Mouse (Mus musculus): ENCODE data around the gene BC048671.

GRCm38 (mm10) chr6:90315961-90316360 is 14.9 kb downstream of the BC048671 start:
- no peak for TF ChIP-seq HCFC1 (IDR thresholded peaks at IDR 0.05; ENCODE audit: borderline replicate concordance, insufficient read depth, low read length)
- TF ChIP-seq CHD2 (IDR thresholded peaks at IDR 0.05; ENCODE audit: low read depth, low read length), result no peak
- TF ChIP-seq MAFK (IDR thresholded peaks at IDR 0.05; ENCODE audit: insufficient read depth, low read depth, low read length), result no peak
- no peak for TF ChIP-seq ZC3H11A (IDR thresholded peaks at IDR 0.05; ENCODE audit: borderline replicate concordance, low read depth, low read length)

Measured in ES-E14 (cell line).